Mouse (Mus musculus) liver, embryonic 12.5 days (tissue): ENCODE results near the gene Phc2. TPM values are rescaled to one million over a fixed set of nuclear protein-coding genes. Genes with fewer than 3 reads are reported as not detected.

ENCODE experiments used
- ATAC-seq: fragments of 200-750 bp; cut with Nextera tagmentation; 2 replicates; pipeline ENCODE4 v1.8.0; 2017; ENCODE audit warnings: moderate number of reproducible peaks, mild to moderate bottlenecking, moderate library complexity
- H3K27ac ChIP-seq: fragments of 300-500 bp; sonication (generic); 2 replicates; pipeline ENCODE4 v1.5.1; 2016; ENCODE audit warnings: mild to moderate bottlenecking
- H3K27me3 ChIP-seq: fragments of 300-500 bp; sonication (generic); replicated peaks from 2 replicates; pipeline ENCODE4 v1.6.1; 2016; ENCODE audit warnings: mild to moderate bottlenecking, moderate library complexity
- H3K36me3 ChIP-seq: fragments of 300-500 bp; sonication (generic); 2 replicates; pipeline ENCODE4 v1.6.1; 2016; ENCODE audit warnings: mild to moderate bottlenecking, moderate library complexity
- H3K4me1 ChIP-seq: fragments of 300-500 bp; sonication (generic); 2 replicates; pipeline ENCODE4 v1.6.1; 2016
- H3K4me2 ChIP-seq: fragments of 300-500 bp; sonication (generic); 2 replicates; pipeline ENCODE4 v1.6.1; 2016; ENCODE audit warnings: mild to moderate bottlenecking, moderate library complexity
- H3K4me3 ChIP-seq: fragments of 300-500 bp; sonication (generic); 2 replicates; pipeline ENCODE4 v1.5.1; 2016; ENCODE audit warnings: mild to moderate bottlenecking, moderate library complexity
- H3K9ac ChIP-seq: fragments of 300-500 bp; sonication (generic); 2 replicates; pipeline ENCODE4 v1.6.1; 2016; ENCODE audit warnings: mild to moderate bottlenecking, moderate library complexity
- H3K9me3 ChIP-seq: fragments of 300-500 bp; sonication (generic); replicated peaks from 2 replicates; pipeline ENCODE4 v1.6.1; 2016; ENCODE audit warnings: mild to moderate bottlenecking, moderate library complexity
- WGBS: fragments of 180-500 bp; shearing (Covaris S2); methylation state at CpG from one replicate; pipeline ENCODE4 v1.1.7; 2016; ENCODE audit not compliant: insufficient replicate concordance; 5-methylcytosine and 5-hydroxymethylcytosine counted together
- polyA plus RNA-seq: library from polyadenylated mRNA; unstranded; fragments of >200 nt; fragmentation: Nextera tagmentation; extraction: Ambion mirVana; gene quantifications from 2 replicates; pipeline ENCODE4 v1.2.1, GENCODE M21; 2016

Phc2 gene
- polyA plus RNA-seq, 1 experiment from 2014 or later, result 33.2 TPM

DNA sequence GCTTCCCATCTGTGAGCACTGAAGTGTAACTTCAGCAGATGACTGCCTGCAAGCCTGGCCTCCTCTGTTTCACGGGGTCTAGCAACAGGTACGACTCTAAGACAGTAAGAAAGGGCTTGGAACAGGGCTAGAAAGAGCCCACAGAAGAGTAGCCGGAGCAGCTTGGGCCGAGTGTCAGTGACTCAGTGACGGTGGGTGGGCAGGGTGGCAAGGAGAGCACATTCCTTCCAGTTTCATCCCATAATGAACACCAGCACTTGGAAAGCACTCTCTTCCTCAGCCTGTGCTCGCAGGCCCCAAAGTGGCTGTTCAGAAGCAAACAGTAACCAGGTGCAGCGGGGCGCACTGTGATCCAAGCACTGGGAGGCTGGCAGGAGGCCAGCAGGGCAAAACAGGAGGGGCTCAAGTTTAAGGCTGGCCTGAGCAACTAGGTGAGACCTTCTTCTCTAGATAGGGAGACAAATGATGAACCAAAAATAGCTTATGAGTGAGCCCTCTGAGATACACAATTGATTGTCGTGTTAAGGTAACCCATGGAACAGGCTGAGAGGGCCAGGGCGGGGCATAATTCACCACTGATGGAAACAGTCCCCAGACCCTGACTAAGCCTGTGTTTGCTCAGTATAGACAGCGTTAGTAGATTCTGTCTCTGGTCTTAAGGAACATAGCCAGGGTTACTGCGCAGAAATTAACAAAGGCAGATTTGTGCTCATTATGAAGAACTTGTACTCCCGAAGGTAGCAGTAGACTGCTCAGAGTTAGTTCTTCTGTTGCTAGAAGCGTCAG lies 83.5 kb downstream of the Phc2 start:
- ATAC-seq, result no peak
- WGBS, result 84% methylated on average over 14 of the region's 14 CpGs
- Histone ChIP-seq H3K9me3 (no peaks in the 10 kb centered on the region), H3K9ac (no peak overlapping the region), H3K4me3 (no peak overlapping the region), H3K4me2 (no peak overlapping the region), H3K4me1 (peaks cover 51% of the 10 kb centered on the region), H3K27ac (no peak overlapping the region), H3K27me3 (no peaks in the 10 kb centered on the region), H3K36me3 (peaks cover 47% of the 10 kb centered on the region)

DNA sequence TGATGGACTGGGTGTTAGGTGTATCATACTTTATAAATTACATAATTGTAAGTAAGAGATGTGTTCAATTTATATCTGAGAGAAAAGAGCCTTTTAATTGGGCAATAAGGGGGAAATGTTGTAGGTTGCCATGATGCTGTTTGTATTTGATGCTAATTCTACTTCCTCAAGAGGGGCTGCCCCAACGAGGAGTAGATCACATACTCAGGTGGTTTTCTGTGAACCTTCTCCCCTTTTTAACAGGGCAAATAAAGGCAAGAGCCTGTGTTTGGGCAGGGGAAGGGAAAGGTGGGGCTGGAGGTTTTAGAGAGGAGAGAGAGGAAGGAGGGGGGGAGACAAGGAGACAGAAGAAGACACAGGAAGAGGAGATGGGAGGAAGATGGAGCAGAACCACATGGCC lies 86.4 kb downstream of the Phc2 start:
- Histone ChIP-seq H3K4me1 (peaks cover 28% of the 10 kb centered on the region), H3K9ac (no peak overlapping the region), H3K27ac (no peak overlapping the region), H3K4me3 (no peak overlapping the region), H3K4me2 (no peak overlapping the region), H3K9me3 (no peaks in the 10 kb centered on the region), H3K36me3 (peaks cover 54% of the 10 kb centered on the region), H3K27me3 (no peaks in the 10 kb centered on the region)
- no peak for ATAC-seq
- WGBS, result 43% methylated on average over 1 of the region's 1 CpGs

DNA sequence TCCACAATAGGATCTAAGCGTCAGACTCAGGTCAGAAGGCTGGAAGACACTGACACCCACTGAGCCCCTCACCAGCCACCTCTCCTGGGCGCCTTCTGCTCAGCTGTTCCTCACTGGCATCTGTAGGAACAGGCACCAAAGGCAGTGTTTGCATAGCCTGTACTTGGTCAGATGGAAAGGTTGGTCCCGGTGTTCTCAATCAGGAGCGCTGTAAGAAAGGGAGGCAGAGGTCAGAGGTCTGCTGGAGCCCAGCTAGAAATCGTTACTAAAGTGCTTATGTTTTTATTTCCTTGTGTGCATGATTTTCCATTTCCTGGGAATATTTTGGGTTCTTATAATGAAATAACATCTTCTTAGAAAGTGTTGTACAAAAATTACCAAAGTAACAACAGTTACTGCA lies 87.4 kb downstream of the Phc2 start:
- Histone ChIP-seq H3K9ac (no peak overlapping the region), H3K4me3 (no peak overlapping the region), H3K36me3 (peaks cover 56% of the 10 kb centered on the region), H3K27me3 (no peaks in the 10 kb centered on the region), H3K9me3 (no peaks in the 10 kb centered on the region), H3K4me2 (no peak overlapping the region), H3K4me1 (peaks cover 18% of the 10 kb centered on the region), H3K27ac (no peak overlapping the region)
- WGBS, result 74% methylated on average over 5 of the region's 5 CpGs
- ATAC-seq, result no peak

DNA sequence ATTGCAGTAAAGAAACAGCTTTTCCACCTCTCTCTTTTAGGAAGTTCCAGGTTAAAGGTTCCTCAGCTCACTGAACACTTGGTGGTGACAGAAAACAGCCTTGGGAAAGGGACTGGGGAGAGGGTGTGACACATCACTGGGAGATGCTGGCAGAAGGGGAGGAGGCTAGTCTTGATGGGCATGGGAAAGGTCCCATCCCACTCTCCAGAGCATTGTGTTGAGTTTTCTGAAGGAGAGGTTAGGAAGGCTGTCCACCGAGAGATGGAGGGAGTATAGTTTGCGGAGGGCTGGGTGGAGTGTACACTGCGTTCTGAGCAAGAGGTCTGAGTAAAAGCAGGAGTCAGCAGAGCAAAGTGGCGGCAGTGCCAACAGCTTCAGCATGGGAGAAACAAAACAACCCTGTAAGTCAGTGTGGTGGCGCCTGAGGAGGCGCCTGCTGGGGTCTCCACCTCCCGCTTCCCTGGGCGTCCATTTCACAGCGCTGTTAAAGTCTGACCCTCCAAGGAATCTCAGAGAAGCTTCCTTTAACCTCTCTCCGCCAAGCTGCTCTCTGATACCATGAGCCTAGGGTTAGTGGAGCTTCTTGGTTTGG lies 88.0 kb downstream of the Phc2 start:
- Histone ChIP-seq H3K27me3 (no peaks in the 10 kb centered on the region), H3K36me3 (peaks cover 62% of the 10 kb centered on the region), H3K4me3 (no peak overlapping the region), H3K9ac (no peak overlapping the region), H3K4me2 (no peak overlapping the region), H3K27ac (no peak overlapping the region), H3K4me1 (peaks cover 15% of the 10 kb centered on the region; the same call in 1 of the 2 replicates), H3K9me3 (no peaks in the 10 kb centered on the region)
- WGBS, result 84% methylated on average over 10 of the region's 10 CpGs
- ATAC-seq, result no peak

DNA sequence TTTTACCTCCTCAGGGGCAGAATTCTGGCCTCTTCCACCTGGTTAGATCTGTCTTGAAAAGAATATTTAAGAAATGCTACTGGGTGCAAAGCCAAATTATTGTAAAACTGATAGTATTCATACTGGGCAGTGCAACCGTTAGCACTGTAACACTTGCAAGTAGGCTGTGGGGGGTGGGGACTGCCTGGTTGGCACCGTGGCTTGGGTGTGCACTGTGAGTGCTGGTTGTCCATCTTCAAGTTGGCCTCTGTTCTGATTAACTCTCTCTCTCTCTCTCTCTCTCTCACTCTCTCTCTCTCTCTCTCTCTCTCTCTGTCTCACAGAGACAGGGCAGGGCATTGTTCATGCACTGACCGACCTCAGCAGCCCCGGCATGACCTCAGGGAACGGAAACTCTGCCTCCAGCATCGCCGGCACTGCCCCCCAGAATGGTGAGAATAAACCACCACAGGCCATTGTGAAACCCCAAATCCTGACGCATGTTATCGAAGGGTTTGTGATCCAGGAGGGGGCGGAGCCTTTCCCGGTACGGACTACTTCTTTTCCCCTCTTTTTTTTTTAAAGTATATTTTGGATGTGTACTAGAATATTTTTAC lies 88.6 kb downstream of the Phc2 start:
- H3K27me3 ChIP-seq, result no peaks in the 10 kb centered on the region
- ATAC-seq, result no peak
- H3K9me3 ChIP-seq, result no peaks in the 10 kb centered on the region
- H3K36me3 ChIP-seq, result peaks cover 65% of the 10 kb centered on the region
- no peak overlapping the region for H3K4me2 ChIP-seq
- WGBS, result 81% methylated on average over 12 of the region's 12 CpGs
- no peak overlapping the region for H3K9ac ChIP-seq
- H3K4me1 ChIP-seq, result peaks cover 10% of the 10 kb centered on the region; the same call in 1 of the 2 replicates
- H3K4me3 ChIP-seq, result no peak overlapping the region
- H3K27ac ChIP-seq, result no peak overlapping the region

DNA sequence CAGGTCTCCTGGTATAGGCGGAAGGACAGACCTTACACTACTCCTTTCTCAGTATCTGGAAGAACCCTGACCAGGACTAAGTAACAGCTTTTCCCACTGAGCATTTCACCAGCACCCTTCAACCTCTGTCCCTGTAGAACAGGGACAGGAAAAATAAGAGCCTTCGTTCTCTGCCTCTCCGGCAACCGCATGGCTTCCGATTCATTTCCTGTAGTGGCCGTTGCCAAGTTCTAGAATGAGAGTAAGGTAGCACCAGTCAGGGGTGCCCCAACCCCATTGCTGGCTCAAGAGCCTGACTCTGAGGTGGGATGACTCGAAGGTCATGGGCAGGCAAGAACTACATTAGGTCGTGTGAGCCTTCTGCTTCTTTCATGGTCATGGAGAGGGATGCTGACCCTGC lies 90.7 kb downstream of the Phc2 start:
- Histone ChIP-seq H3K27me3 (no peaks in the 10 kb centered on the region), H3K4me2 (no peak overlapping the region), H3K9me3 (no peaks in the 10 kb centered on the region), H3K4me1 (peaks cover 10% of the 10 kb centered on the region; the same call in 1 of the 2 replicates), H3K9ac (no peak overlapping the region), H3K27ac (no peak overlapping the region), H3K36me3 (peaks cover 81% of the 10 kb centered on the region), H3K4me3 (no peak overlapping the region)
- no peak for ATAC-seq
- WGBS, result 87% methylated on average over 8 of the region's 8 CpGs

DNA sequence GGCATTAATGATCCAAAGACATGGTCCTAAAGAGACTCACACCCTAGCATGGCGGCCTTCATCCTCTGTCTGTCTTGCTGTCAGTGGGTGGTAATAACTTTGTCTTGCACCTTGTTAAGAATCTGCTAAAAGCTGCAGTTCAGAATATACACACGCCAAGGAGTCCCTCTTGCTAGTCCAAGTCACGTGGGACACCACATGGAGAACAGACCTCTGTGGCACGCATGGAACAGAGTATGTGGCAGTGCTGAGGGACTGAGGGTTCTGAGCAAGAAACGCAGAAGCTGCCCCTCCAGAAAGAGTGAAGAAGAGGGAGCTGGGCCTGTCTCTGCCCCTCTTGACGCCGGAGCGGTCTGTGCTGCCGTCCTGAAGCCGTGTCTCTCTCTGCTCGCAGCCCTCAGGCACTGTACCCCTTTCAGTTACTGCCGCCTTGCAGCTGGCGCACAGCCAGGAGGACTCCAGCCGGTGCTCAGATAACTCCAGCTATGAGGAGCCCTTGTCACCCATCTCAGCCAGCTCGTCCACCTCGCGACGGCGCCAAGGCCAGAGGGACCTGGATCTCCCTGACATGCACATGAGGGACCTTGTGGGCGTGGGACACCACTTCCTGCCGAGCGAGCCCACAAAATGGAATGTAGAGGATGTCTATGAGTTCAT lies 93.2 kb downstream of the Phc2 start:
- H3K36me3 ChIP-seq, result peaks cover 100% of the 10 kb centered on the region

DNA sequence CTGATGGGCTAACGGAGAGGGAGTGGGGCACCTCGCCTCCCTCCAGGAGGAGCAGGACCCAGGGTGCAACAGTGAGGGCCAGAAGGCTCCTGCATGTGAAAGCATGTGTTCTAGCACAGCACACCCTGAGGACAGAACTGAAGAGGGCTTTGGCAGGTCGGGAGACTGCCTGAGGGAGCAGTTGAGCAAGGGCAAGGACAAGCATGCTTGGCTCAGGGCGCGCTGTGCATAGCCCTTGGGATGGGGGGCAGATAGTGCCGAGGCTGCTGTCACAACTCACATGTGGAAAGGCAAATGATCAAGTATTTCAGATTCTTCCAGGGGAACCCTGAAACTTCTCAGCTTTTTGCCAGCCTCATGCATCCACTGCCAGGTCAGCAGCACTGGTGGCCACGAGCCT lies 93.8 kb downstream of the Phc2 start:
- Histone ChIP-seq H3K4me1 (peaks cover 6% of the 10 kb centered on the region; the same call in 1 of the 2 replicates), H3K4me2 (no peak overlapping the region), H3K9me3 (no peaks in the 10 kb centered on the region), H3K27me3 (no peaks in the 10 kb centered on the region), H3K36me3 (peaks cover 100% of the 10 kb centered on the region), H3K27ac (no peak overlapping the region), H3K4me3 (no peak overlapping the region), H3K9ac (no peak overlapping the region)
- no peak for ATAC-seq
- 85% methylated on average over 7 of the region's 7 CpGs for WGBS

More for the DNA sequence above, 93.2 kb downstream of the Phc2 start:
- Histone ChIP-seq H3K4me1 (peaks cover 6% of the 10 kb centered on the region; the same call in 1 of the 2 replicates), H3K27me3 (no peaks in the 10 kb centered on the region), H3K4me3 (no peak overlapping the region), H3K27ac (no peak overlapping the region), H3K9ac (no peak overlapping the region), H3K4me2 (no peak overlapping the region), H3K9me3 (no peaks in the 10 kb centered on the region)
- WGBS, result 85% methylated on average over 22 of the region's 22 CpGs
- ATAC-seq, result no peak

DNA sequence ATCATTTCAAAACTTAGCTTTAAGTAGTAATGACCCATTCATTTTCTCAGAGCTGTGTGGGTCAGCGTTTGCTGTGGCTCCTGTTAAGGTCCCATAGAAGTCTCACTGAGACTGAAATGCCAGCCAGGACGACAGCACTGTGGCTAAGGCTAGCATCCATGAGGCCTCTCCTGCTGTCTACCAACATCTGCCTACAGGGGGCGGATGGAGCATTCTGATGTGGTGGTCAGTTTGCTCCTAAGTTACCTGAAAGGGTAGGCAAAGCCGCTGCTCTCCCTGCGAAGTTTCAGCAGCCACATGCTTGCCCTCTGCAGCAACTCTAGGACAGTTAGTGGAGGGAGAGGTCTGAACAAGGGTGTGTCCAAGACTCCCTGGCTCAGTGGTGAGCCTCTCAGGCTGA lies 96.5 kb downstream of the Phc2 start:
- H3K9me3 ChIP-seq, result no peaks in the 10 kb centered on the region
- WGBS, result 66% methylated on average over 5 of the region's 5 CpGs
- H3K4me3 ChIP-seq, result no peak overlapping the region
- H3K27ac ChIP-seq, result no peak overlapping the region
- no peak overlapping the region for H3K9ac ChIP-seq
- no peak for ATAC-seq
- H3K27me3 ChIP-seq, result no peaks in the 10 kb centered on the region
- no peak overlapping the region for H3K4me2 ChIP-seq
- no peaks in the 10 kb centered on the region for H3K4me1 ChIP-seq
- H3K36me3 ChIP-seq, result peaks cover 81% of the 10 kb centered on the region

DNA sequence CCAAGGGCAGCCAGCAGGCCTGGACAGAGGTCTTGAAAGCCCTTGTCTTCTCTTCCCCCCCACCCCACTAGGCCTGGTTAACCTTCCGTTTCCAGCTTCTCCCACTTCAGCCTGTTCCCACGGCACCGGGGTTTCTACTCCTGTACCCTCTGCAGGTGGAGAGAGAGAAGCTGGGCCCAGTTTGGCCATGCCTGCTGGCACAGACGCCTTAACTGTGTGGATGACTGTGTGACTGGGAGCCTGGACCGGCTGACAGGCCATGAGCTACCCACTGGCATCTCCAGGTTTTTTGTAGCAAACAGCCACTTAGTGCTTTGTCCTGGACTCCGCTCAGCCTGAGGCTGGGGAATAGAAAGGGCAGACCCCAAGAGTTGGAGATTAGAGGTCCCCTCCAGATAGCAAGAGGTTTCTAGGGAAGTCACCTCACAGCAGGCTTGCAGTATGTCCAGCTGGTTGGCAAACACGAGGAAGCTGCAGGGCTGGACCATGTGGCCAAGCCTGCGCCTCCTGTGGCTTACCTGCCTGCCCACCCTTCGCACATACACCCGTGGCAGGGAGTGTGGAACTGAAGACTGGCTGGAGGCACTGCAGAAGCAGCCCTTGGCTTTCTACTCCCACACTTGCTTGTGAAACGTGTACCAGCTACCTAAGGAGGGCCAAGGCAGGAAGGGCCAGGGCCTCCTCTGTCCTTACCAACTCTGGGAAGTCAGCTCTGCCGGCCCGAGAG lies 97.7 kb downstream of the Phc2 start:
- Histone ChIP-seq H3K36me3 (peaks cover 69% of the 10 kb centered on the region), H3K4me1 (no peaks in the 10 kb centered on the region), H3K4me3 (no peak overlapping the region), H3K9me3 (no peaks in the 10 kb centered on the region), H3K27ac (no peak overlapping the region), H3K4me2 (no peak overlapping the region), H3K9ac (no peak overlapping the region), H3K27me3 (no peaks in the 10 kb centered on the region)
- no peak for ATAC-seq
- WGBS, result 85% methylated on average over 13 of the region's 13 CpGs

DNA sequence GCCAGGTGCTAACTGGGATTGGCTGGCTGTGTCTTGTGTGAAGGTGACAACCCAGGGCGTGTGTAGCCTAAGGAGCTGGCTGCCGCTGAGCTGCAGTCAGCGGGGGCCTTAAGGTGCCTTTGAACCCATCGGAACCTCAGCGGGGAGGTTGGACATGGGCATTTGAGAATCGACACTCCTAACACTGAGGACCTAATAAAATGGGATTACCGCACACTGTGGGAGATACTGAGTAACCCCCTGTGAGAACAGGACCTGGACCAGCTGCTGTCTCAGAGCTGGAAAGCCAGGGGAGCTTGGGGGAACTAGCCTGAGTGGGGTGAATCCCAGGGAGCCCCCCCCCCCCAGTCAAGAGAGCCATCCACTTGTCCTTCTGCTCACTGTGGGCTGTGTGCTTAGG lies 99.1 kb downstream of the Phc2 start:
- Histone ChIP-seq H3K9me3 (no peaks in the 10 kb centered on the region), H3K36me3 (peaks cover 56% of the 10 kb centered on the region), H3K9ac (no peak overlapping the region), H3K27me3 (no peaks in the 10 kb centered on the region), H3K4me3 (no peak overlapping the region), H3K4me1 (no peaks in the 10 kb centered on the region), H3K4me2 (no peak overlapping the region), H3K27ac (no peak overlapping the region)
- no peak for ATAC-seq
- 87% methylated on average over 7 of the region's 7 CpGs for WGBS
